Mouse (Mus musculus) spleen, adult 12 weeks (tissue): ENCODE results near the gene Pou2f1.
"Not testable (repeated sequence)": the region's sequence is repeated elsewhere in the genome, so short reads cannot be mapped to it uniquely, and the experiment has no call there.

Experiments used
- DNase-seq: peaks from one replicate; pipeline ENCODE4 v3.0.0; 2022; ENCODE audit warnings: low spot score

Gene Pou2f1

GRCm38 (mm10) chr1:166003181-166004022 lies 924 bp upstream of the Pou2f1 start:
- DNase-seq, result peak; percentile 94

- no peak for DNase-seq
Observed at GRCm38 (mm10) chr1:166001904-166002489, 481 bp downstream of the Pou2f1 start.

- peak; percentile 31 for DNase-seq
Observed at GRCm38 (mm10) chr1:166001121-166001903, 1.2 kb downstream of the Pou2f1 start.

DNA sequence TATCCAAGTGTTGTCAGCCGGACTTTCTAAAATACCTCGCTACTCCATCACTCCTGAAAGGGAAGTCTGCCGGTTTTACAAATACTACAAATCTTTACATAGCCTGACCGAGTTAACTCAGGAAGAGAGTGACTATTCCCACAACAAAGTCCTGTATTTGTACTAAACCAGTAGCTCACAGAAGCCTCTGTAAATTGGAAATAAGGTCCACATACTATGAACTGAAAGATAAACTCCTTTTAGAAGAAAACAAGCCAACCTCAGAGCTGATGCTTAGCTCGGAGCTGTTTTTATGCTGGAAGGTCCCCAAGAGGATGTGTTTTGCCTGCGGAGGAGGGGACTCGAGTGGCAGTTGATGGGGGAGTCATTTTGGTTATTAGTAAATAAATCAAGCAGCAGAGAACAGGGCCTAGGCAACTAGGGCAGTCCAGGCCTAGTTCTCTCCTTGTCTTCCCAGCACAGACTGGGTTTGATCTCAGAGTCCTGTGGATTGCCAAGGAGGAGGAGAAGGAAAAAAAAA lies 1.8 kb downstream of the Pou2f1 start:
- no peak for DNase-seq

- no peak for DNase-seq
Observed at GRCm38 (mm10) chr1:165999709-166000108, 2.8 kb downstream of the Pou2f1 start.

DNA sequence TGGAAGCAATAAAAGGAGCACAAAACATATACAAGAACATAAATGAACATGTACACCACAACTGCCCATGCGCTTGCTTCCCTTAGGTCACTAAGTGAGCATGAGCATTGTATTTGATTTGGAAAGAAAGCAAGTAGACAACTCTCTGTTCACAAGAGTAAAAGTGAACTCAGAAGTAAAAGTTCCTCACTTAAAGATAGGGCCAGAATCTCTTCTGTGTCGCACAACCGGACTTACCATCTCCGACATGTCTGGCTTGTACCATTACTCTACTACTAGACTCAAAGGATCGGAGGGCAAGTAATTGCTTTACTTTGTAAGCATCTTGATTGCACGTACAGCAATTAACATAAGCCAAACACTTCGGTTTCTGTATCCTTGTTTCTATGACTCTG lies 6.8 kb downstream of the Pou2f1 start:
- no peak for DNase-seq

DNA sequence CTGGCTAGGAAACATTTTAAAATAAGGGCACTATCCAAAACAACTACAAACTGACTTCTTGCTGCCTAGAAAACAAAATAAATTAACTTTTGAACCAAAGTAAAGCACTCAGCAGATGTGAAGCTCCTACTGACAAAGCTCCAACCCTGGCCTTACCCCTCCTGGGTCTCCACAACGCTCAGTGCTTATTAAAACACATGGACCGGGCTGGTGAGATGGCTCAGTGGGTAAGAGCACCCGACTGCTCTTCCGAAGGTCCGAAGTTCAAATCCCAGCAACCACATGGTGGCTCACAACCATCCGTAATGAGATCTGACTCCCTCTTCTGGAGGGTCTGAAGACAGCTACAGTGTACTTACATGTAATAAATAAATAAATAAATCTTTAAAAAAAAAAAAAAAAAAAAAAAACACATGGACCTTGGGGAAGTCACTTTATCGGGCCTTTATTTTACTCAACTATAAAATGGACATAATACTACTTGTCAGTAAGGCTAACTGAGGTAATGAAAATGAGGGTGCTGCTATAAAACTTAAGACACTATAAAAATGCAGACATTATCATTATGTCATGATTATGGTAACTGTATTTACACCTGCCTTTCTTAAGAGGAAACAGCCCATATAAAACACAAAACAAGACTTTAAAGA lies 7.3 kb downstream of the Pou2f1 start:
- DNase-seq, result not testable (repeated sequence)

GRCm38 (mm10) chr1:165994279-165994678 lies 8.2 kb downstream of the Pou2f1 start:
- DNase-seq, result no peak

GRCm38 (mm10) chr1:165993270-165994156 lies 9.0 kb downstream of the Pou2f1 start:
- DNase-seq, result no peak

- DNase-seq, result no peak
Observed at GRCm38 (mm10) chr1:165988536-165988935, 13.9 kb downstream of the Pou2f1 start.

DNA sequence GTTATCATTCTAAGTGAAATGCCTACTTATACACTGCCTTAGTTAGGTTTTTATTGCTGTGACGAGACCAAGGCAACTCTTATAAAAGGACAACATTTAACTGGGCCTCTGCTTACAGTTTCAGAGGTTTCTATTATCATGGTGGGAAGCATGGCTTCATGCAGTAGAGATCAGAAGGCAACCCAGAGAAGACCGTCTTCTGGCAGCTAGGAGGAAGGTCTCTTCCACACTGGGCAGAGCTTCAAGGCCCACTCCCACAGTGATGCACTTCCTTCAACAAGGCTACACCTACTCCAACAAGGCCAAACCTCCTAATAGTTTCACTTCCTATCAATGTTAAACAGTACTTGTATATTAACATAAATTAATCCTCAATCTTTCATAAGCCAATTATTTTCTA lies 14.4 kb downstream of the Pou2f1 start:
- no peak for DNase-seq

DNA sequence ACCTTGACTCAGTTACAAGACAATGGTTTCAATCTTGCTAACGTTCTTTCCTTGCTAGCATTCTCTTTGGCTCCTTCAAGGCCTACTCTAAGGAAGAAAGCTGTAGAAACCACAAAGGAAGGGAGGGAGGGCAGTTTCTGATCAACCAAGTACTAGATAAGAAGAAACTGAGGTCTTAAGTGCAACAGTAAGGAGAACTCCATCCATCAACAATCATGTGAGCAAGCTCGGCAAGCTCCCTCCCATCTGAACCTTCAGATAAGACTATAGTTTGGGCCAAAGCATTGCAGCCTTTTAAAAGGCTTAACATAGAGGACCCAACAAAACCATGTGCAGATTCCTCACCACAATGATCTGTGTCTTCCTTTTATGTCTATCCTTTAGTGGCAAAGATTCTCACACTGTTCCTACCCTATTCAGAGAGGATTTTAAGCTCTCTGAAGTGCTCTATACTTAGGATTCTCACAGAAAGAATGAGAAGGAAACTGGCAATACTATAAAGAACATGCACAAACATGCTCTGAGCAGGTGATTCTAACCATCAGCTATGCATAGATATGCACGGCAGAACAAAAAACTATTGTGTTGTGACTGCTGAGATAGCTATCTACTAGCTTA lies 16.6 kb downstream of the Pou2f1 start:
- DNase-seq, result no peak

- DNase-seq, result no peak
Observed at GRCm38 (mm10) chr1:165985186-165985585, 17.3 kb downstream of the Pou2f1 start.

DNA sequence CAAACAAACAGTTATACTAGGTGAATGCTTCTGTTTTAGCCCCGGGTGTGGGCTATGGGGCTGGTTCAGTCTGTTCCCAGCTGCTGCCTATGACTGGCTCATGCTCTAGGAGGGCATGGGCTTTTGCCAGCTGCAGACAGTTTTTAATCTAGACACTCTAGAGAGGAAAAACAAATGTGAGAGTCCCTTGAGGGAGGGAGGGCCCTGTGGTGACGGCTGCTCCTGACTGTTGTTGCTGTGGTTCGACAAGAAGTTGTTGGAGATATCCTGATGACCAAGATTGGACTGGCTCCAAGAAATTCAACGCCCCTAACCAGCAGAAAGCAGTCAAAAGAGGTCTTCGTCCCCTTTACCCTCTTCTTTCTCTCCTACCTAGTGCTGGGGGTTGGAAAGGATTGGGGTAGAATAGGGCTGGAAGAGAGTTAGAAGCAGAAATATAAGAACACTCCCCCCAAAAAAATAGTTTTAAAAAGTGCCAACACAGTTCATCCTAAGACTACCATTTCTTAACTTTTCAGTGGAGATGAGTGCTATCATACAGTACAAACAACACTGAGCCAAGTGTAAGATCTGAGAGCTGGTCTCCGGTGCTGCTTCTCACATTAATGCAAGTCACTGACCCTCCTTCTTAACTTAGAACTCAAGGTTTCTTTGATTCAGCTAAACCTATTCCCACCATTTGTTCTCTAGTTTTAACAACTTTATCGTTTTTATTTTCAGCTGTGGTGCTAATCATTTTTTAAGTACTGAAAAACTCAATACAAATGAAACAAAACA lies 25.6 kb downstream of the Pou2f1 start:
- no peak for DNase-seq

GRCm38 (mm10) chr1:165969001-165969690 lies 33.3 kb downstream of the Pou2f1 start:
- DNase-seq, result no peak

GRCm38 (mm10) chr1:165967027-165967654 lies 35.3 kb downstream of the Pou2f1 start:
- DNase-seq, result no peak

- no peak for DNase-seq
Observed at GRCm38 (mm10) chr1:165966156-165966914, 36.1 kb downstream of the Pou2f1 start.
